Mouse (Mus musculus) heart, embryonic 13.5 days (tissue): ENCODE results near the gene Mup3. TPM values are rescaled to one million over a fixed set of nuclear protein-coding genes. Genes with fewer than 3 reads are reported as not detected.
"Not testable (repeated sequence)": the region's sequence is repeated elsewhere in the genome, so short reads cannot be mapped to it uniquely, and the experiment has no call there.

Experiments used
- ATAC-seq: fragments of 200-750 bp; cut with Nextera tagmentation; 2 replicates; pipeline ENCODE4 v1.8.0; 2017; ENCODE audit warnings: moderate TSS enrichment; ENCODE audit not compliant: insufficient number of reproducible peaks, low FRiP score, low TSS enrichment; ENCODE audit errors: extremely low read depth
- H3K27ac ChIP-seq: fragments of 300-500 bp; sonication (generic); replicated peaks from 2 replicates; pipeline ENCODE4 v1.5.1; 2015; ENCODE audit warnings: moderate library complexity, mild to moderate bottlenecking, inconsistent platforms
- H3K27me3 ChIP-seq: fragments of 300-500 bp; sonication (generic); replicated peaks from 2 replicates; pipeline ENCODE4 v1.6.1; 2015; ENCODE audit warnings: mild to moderate bottlenecking, inconsistent platforms
- H3K36me3 ChIP-seq: fragments of 300-500 bp; sonication (generic); 2 replicates; pipeline ENCODE4 v1.6.1; 2015; ENCODE audit warnings: mild to moderate bottlenecking, inconsistent platforms
- H3K4me1 ChIP-seq: fragments of 300-500 bp; sonication (generic); 2 replicates; pipeline ENCODE4 v1.6.1; 2015; ENCODE audit warnings: inconsistent platforms
- H3K4me2 ChIP-seq: fragments of 300-500 bp; sonication (generic); 2 replicates; pipeline ENCODE4 v1.6.1; 2015; ENCODE audit warnings: inconsistent platforms, mild to moderate bottlenecking, moderate library complexity
- H3K4me3 ChIP-seq: fragments of 300-500 bp; sonication (generic); 2 replicates; pipeline ENCODE4 v1.5.1; 2015; ENCODE audit warnings: moderate library complexity, mild to moderate bottlenecking, inconsistent platforms
- H3K9ac ChIP-seq: fragments of 300-500 bp; sonication (generic); 2 replicates; pipeline ENCODE4 v1.6.1; 2015; ENCODE audit warnings: inconsistent platforms, mild to moderate bottlenecking, moderate library complexity
- H3K9me3 ChIP-seq: fragments of 300-500 bp; sonication (generic); 2 replicates; pipeline ENCODE4 v1.6.1; 2016; ENCODE audit warnings: inconsistent platforms
- WGBS: fragments of 180-500 bp; shearing (Covaris S2); methylation state at CpG from one replicate; pipeline ENCODE4 v1.1.7; 2015; ENCODE audit warnings: mixed read lengths; 5-methylcytosine and 5-hydroxymethylcytosine counted together
- polyA plus RNA-seq: library from polyadenylated mRNA; unstranded; fragments of >200 nt; fragmentation: Nextera tagmentation; extraction: Ambion mirVana; gene quantifications from 2 replicates; pipeline ENCODE4 v1.2.1, GENCODE M21; 2015

The Mup3 gene
- not detected in 2 replicates for polyA plus RNA-seq

DNA sequence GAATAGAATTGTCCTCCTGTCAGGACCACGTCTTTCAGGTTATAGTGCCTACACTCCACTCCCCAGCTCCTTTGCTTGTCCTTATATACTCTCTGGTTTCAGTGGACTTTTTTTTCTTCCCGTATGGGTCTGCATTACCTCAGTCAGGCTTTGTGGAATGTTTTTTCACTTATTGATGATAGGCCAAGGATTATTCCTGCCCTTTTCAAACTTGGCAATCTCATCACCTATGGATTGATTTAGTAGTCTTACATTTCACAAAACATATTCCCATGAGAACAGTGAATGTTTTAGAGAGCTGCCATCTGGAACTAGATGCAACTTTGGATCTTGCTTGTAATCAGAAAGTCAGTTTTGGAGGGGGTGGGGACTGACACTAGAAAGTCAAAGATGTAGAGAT lies at the start of gene Mup3:
Mup3 (minus strand) TSS at position 102 of the 400 bp plus-strand sequence.
- 69% methylated on average over 2 of the region's 2 CpGs for WGBS
- no peak within 1 kb of the TSS for H3K9ac ChIP-seq

DNA sequence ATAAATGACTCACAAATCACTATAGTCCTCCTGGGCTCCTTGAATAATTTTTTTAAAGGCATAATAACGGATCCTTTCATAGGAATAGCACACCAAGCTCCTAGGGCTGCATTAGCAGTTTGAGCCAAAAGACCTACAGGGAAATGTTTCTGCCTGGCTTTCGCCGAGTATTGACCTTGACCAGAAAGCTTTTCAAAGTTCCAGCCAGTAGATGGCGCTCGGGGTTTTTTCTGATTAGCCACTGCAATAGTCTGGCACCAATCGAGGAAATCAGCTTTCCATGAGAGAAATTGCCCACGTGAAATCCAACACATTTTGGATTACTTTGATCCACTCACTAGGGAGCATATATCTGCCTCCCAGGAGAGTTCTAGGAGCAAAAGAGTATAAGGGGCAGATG lies 46.6 kb upstream of the Mup3 start:
- Histone ChIP-seq H3K4me2 (no peak overlapping the region), H3K27ac (no peak overlapping the region), H3K4me1 (no peaks in the 10 kb centered on the region), H3K36me3 (no peaks in the 10 kb centered on the region), H3K9ac (no peak overlapping the region), H3K27me3 (no peaks in the 10 kb centered on the region), H3K9me3 (peaks cover 44% of the 10 kb centered on the region), H3K4me3 (no peak overlapping the region)
- no peak for ATAC-seq
- WGBS, result 55% methylated on average over 7 of the region's 7 CpGs

More for the DNA sequence above, at the start of gene Mup3:
- Histone ChIP-seq H3K36me3 (no peaks in the 10 kb centered on the region), H3K4me2 (no peak within 1 kb of the TSS), H3K9me3 (no peaks in the 10 kb centered on the region), H3K4me3 (no peak within 1 kb of the TSS), H3K27me3 (no peaks in the 10 kb centered on the region), H3K4me1 (no peaks in the 10 kb centered on the region), H3K27ac (no peak within 1 kb of the TSS)
- ATAC-seq, result no peak

DNA sequence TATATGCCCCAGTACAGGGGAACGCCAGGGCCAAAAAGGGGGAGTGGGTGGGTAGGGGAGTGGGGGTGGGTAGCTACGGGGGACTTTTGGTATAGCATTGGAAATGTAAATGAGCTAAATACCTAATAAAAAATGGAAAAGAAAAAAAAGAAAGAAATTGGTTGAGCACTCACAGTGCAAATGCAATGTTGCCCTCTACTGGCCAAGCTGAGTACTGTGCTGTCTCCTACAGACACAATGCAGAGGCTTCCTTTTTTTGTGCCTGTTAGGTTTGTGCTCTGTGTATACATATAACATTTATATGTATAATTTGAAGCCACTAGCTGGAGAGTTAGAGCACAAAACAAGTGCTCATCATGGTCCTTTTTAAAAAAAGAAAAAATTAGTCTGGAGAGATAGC lies 16.2 kb upstream of the Mup3 start:
- 55% methylated on average over 2 of the region's 2 CpGs for WGBS
- not testable (repeated sequence) for H3K4me1 ChIP-seq, H3K9me3 ChIP-seq, H3K4me3 ChIP-seq, H3K36me3 ChIP-seq, H3K27me3 ChIP-seq, H3K4me2 ChIP-seq, H3K27ac ChIP-seq, ATAC-seq, H3K9ac ChIP-seq

DNA sequence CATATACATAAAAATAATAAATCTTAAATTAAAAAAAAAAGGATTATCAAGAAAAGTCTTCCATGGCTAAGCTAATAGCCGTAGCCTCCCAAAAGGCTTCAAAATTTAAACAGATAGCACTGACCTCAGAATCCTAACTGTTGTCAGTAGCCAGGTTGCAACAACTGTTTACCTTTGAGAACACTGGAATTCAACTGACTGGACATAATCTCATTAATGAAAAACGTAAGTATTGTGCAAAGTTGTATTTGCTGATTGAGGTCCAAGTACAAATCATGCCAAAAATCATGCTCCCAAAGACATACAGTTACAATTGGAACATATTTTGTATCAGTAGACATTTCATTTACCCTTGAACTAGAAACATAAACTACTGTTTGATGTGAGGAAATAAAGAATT lies 811 bp upstream of the Mup3 start:
- Histone ChIP-seq H3K36me3 (no peaks in the 10 kb centered on the region), H3K4me3 (no peak overlapping the region), H3K27ac (no peak overlapping the region), H3K9me3 (no peaks in the 10 kb centered on the region), H3K4me2 (no peak overlapping the region), H3K27me3 (no peaks in the 10 kb centered on the region), H3K9ac (no peak overlapping the region), H3K4me1 (no peaks in the 10 kb centered on the region)
- 75% methylated on average over 2 of the region's 2 CpGs for WGBS
- ATAC-seq, result no peak

DNA sequence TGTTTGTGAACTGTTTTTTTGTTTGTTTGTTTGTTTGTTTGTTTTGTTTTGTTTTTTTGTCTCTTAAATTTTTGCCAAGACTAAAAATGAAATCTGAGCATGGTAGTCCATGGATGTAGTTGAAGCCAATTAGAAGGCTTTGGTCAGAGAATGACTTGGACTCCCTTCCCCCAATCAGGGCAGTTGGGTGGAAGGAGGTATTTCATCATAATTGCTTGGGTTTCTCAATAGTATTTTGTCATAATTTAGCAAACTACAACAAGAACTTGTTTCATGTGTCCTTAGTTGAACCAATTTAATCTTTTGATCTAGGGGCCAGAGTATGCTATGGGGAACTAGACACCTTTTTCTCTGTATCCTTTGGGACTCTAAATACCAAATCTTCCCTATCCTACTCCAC lies 4.4 kb downstream of the Mup3 start:
- H3K9ac ChIP-seq, result no peak overlapping the region
- no peaks in the 10 kb centered on the region for H3K36me3 ChIP-seq
- no peak overlapping the region for H3K4me2 ChIP-seq
- H3K9me3 ChIP-seq, result no peaks in the 10 kb centered on the region
- no peaks in the 10 kb centered on the region for H3K27me3 ChIP-seq
- ATAC-seq, result no peak
- H3K27ac ChIP-seq, result no peak overlapping the region
- no peaks in the 10 kb centered on the region for H3K4me1 ChIP-seq
- no peak overlapping the region for H3K4me3 ChIP-seq

DNA sequence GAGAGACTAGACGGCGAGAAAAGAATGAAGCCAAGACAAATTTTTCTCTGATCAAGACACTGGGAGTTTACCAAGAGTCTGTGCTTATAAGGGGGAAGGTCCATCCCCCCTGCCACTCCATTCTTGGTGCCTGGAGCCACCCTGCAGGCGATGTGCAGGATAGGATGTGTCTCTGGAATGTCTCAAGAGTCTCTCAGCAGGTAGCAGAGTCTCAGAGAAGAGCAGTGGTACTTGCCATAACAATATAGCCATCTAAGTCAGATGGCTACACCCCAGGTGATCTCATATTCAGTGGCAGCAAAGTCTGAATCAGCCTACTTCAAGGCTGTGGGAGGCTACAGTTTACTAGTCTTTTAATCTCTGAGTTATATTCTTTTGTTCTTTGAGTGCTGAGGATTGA lies 12.0 kb downstream of the Mup3 start:
- Histone ChIP-seq H3K27ac (no peak overlapping the region), H3K36me3 (no peaks in the 10 kb centered on the region), H3K9me3 (no peaks in the 10 kb centered on the region), H3K27me3 (no peaks in the 10 kb centered on the region), H3K4me1 (no peaks in the 10 kb centered on the region), H3K4me3 (no peak overlapping the region), H3K4me2 (no peak overlapping the region), H3K9ac (no peak overlapping the region)
- ATAC-seq, result no peak
- WGBS, result 62% methylated on average over 3 of the region's 3 CpGs

DNA sequence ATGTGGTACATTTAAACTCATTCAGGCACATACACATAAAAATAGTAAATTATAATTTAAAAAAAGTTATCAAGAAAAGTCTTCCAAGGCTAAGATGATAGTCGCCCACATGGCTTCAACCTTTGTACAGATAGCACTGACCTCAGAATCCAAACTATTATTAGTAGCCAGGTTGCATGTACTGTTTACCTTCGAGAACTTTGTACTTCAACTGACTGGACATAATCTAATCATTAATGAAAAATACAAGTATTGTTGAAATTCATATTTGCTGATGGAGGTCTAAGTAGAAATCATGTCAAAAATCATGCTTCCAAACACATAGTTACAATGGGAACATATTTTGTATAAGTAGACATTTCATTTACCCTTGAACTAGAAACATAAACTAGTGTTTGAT lies 32.4 kb downstream of the Mup3 start:
- not testable (repeated sequence) for H3K9me3 ChIP-seq, H3K4me2 ChIP-seq, H3K9ac ChIP-seq, ATAC-seq, H3K27me3 ChIP-seq, H3K4me1 ChIP-seq, H3K4me3 ChIP-seq, H3K36me3 ChIP-seq, H3K27ac ChIP-seq
- 60% methylated on average over 2 of the region's 2 CpGs for WGBS

DNA sequence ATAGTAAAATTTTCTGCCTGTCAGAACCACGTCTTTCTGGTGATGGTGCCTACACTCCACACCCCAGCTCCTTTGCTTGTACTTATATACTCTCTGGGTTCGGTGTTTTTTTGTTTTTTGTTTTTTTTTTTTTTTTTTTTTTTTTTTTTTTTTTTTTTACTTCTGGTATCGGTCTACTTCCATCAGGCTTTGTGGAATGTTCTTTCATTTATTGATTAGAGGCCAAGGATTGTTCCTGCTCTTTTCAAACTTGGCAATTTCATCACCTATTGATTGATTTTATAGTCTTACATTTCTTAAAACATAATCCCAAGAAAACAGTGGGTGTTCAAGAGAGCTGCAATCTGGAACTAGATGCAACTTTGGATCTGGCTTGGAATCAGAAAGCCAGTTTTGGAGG lies 33.1 kb downstream of the Mup3 start, which contains the start of gene Mup20:
Mup20 (minus strand) TSS at position 101 of the 400 bp plus-strand sequence.
- H3K27ac ChIP-seq, ATAC-seq, H3K27me3 ChIP-seq, H3K4me1 ChIP-seq, H3K4me2 ChIP-seq, H3K4me3 ChIP-seq, H3K9ac ChIP-seq, H3K9me3 ChIP-seq, H3K36me3 ChIP-seq: not testable (repeated sequence)
- WGBS, result 62% methylated on average over 3 of the region's 3 CpGs

Other genes starting within 250 kb of the Mup3 start
- gene Mup20, start 33.2 kb downstream of the Mup3 start, polyA plus RNA-seq, result not detected in 2 replicates
- not detected in 2 replicates for gene Mup21, start 63.5 kb upstream of the Mup3 start, polyA plus RNA-seq
- gene Zfp37, start 143.7 kb upstream of the Mup3 start, polyA plus RNA-seq, result 6.7 and 6.9 TPM in 2 replicates
- gene Slc31a2, start 175.2 kb upstream of the Mup3 start, polyA plus RNA-seq, result 19.7 and 20.3 TPM in 2 replicates